Mouse (Mus musculus) MEL (cell line): ENCODE results near the gene Thg1l. TPM values are rescaled to one million over a fixed set of nuclear protein-coding genes. Genes with fewer than 3 reads are reported as not detected.

Experiments used
- DNase-seq: peaks from one replicate; pipeline ENCODE4 v3.0.0; 2011; ENCODE audit warnings: low read depth, low spot score
- H3K27ac ChIP-seq: 2 replicates; pipeline ENCODE4 v1.5.1; 2012; ENCODE audit warnings: low read depth, mild to moderate bottlenecking, control low read depth, low read length, moderate library complexity; ENCODE audit not compliant: control insufficient read depth
- H3K27me3 ChIP-seq, 2 experiments: fragments of 150-350 bp in 1 of 2; sonication (generic) in 1 of 2; 2 replicates each; pipeline ENCODE4 v1.6.1; 2012; ENCODE audit warnings: low read length in 2 of 2, mild to moderate bottlenecking in 2 of 2, improper control_type of control experiment in 1 of 2, moderate library complexity in 1 of 2; ENCODE audit not compliant: insufficient read depth in 2 of 2, control insufficient read depth in 1 of 2
- H3K36me3 ChIP-seq, 2 experiments: 2 replicates each; pipeline ENCODE4 v1.6.1; 2012 to 2014; ENCODE audit warnings: low read length in 2 of 2, improper control_type of control experiment in 1 of 2, inconsistent platforms in 1 of 2, mild to moderate bottlenecking in 1 of 2; ENCODE audit not compliant: insufficient read depth in 2 of 2, control insufficient read depth in 1 of 2
- H3K4me1 ChIP-seq, 2 experiments: fragments of 150-350 bp in 1 of 2; sonication (generic) in 1 of 2; 2 replicates each; pipeline ENCODE4 v1.6.1; 2012; ENCODE audit warnings: low read length in 2 of 2, improper control_type of control experiment in 1 of 2, mild to moderate bottlenecking in 1 of 2; ENCODE audit not compliant: insufficient read depth in 2 of 2, control insufficient read depth in 1 of 2
- H3K4me3 ChIP-seq, 2 experiments: fragments of 150-350 bp in 1 of 2; sonication (generic) in 1 of 2; 2 replicates each; pipeline ENCODE4 v1.5.1; 2012; ENCODE audit warnings: low read depth in 2 of 2, low read length in 2 of 2, mild to moderate bottlenecking in 2 of 2, moderate library complexity in 2 of 2, control low read depth in 1 of 2, improper control_type of control experiment in 1 of 2; ENCODE audit not compliant: control insufficient read depth in 1 of 2, insufficient read depth in 1 of 2
- H3K79me2 ChIP-seq: 2 replicates; pipeline ENCODE4 v1.6.1; 2012; ENCODE audit warnings: mild to moderate bottlenecking, low read length, moderate library complexity; ENCODE audit not compliant: control insufficient read depth, poor library complexity, insufficient read depth
- H3K9ac ChIP-seq: 2 replicates; pipeline ENCODE4 v1.6.1; 2012; ENCODE audit warnings: low read depth, mild to moderate bottlenecking, control low read depth, low read length, moderate library complexity; ENCODE audit not compliant: control insufficient read depth, poor library complexity, severe bottlenecking
- H3K9me3 ChIP-seq: fragments of 150-350 bp; sonication (generic); replicated peaks from 2 replicates; pipeline ENCODE4 v1.6.1; 2012; ENCODE audit warnings: mild to moderate bottlenecking, low read length, improper control_type of control experiment, moderate library complexity; ENCODE audit not compliant: insufficient read depth
- CHD1 ChIP-seq: IDR thresholded peaks from 2 replicates; pipeline ENCODE4 v1.6.1; 2012; ENCODE audit warnings: low read depth, mild to moderate bottlenecking, inconsistent platforms, low read length, improper control_type of control experiment
- CHD2 ChIP-seq: IDR thresholded peaks from 2 replicates; pipeline ENCODE4 v1.6.1; 2011; ENCODE audit warnings: low read length, improper control_type of control experiment
- ELF1 ChIP-seq: IDR thresholded peaks from 2 replicates; pipeline ENCODE4 v1.6.1; 2014; ENCODE audit warnings: low read depth, mild to moderate bottlenecking, inconsistent platforms, low read length, improper control_type of control experiment, moderate library complexity
- EP300 ChIP-seq, 2 experiments: IDR thresholded peaks; 2 replicates each; pipeline ENCODE4 v1.6.1; 2011; ENCODE audit warnings: improper control_type of control experiment in 2 of 2, low read length in 2 of 2, low read depth in 1 of 2, mild to moderate bottlenecking in 1 of 2
- GABPA ChIP-seq: IDR thresholded peaks from 2 replicates; pipeline ENCODE4 v1.6.1; 2012; ENCODE audit warnings: low read depth, mild to moderate bottlenecking, inconsistent platforms, low read length, improper control_type of control experiment, moderate library complexity
- GATA1 ChIP-seq: IDR thresholded peaks from 2 replicates; pipeline ENCODE4 v1.6.1; 2011; ENCODE audit warnings: low read depth, low read length, improper control_type of control experiment
- HCFC1 ChIP-seq: IDR thresholded peaks from 2 replicates; pipeline ENCODE4 v1.6.1; 2012; ENCODE audit warnings: low read depth, mild to moderate bottlenecking, inconsistent platforms, low read length, improper control_type of control experiment, moderate library complexity
- MAFK ChIP-seq: IDR thresholded peaks from 2 replicates; pipeline ENCODE4 v1.6.1; 2011; ENCODE audit warnings: low read depth, mild to moderate bottlenecking, low read length, improper control_type of control experiment, borderline replicate concordance
- MEF2A ChIP-seq: IDR thresholded peaks from 2 replicates; pipeline ENCODE4 v1.6.1; 2014; ENCODE audit warnings: low read depth, mild to moderate bottlenecking, inconsistent platforms, low read length, improper control_type of control experiment; ENCODE audit not compliant: poor library complexity, insufficient replicate concordance, severe bottlenecking; ENCODE audit errors: extremely low read depth
- MYB ChIP-seq: IDR thresholded peaks from 2 replicates; pipeline ENCODE4 v1.6.1; 2011; ENCODE audit warnings: mild to moderate bottlenecking, low read depth, low read length, improper control_type of control experiment
- MYC ChIP-seq: IDR thresholded peaks from 2 replicates; pipeline ENCODE4 v1.6.1; 2011; ENCODE audit warnings: low read depth, mild to moderate bottlenecking, low read length, improper control_type of control experiment, moderate library complexity
- NELFE ChIP-seq: IDR thresholded peaks from 2 replicates; pipeline ENCODE4 v1.6.1; 2011; ENCODE audit warnings: low read depth, low read length, improper control_type of control experiment
- POLR2A ChIP-seq, 2 experiments: IDR thresholded peaks; 2 replicates each; pipeline ENCODE4 v1.6.1; 2011 to 2012; ENCODE audit warnings: low read length in 2 of 2, mild to moderate bottlenecking in 2 of 2, control low read depth in 1 of 2, improper control_type of control experiment in 1 of 2, low read depth in 1 of 2, moderate library complexity in 1 of 2; ENCODE audit not compliant: control insufficient read depth in 1 of 2, insufficient read depth in 1 of 2, poor library complexity in 1 of 2
- POLR2AphosphoS2 ChIP-seq: IDR thresholded peaks from 2 replicates; pipeline ENCODE4 v1.6.1; 2011; ENCODE audit warnings: low read length, improper control_type of control experiment
- RAD21 ChIP-seq: IDR thresholded peaks from 2 replicates; pipeline ENCODE4 v1.6.1; 2011; ENCODE audit warnings: mild to moderate bottlenecking, low read depth, low read length, improper control_type of control experiment
- TAL1 ChIP-seq: IDR thresholded peaks from 2 replicates; pipeline ENCODE4 v1.6.1; 2012; ENCODE audit warnings: mild to moderate bottlenecking, inconsistent platforms, low read length, moderate library complexity, mixed read lengths
- TCF12 ChIP-seq: IDR thresholded peaks from 2 replicates; pipeline ENCODE4 v1.6.1; 2014; ENCODE audit warnings: low read depth, mild to moderate bottlenecking, inconsistent platforms, low read length, improper control_type of control experiment, moderate library complexity
- ZC3H11A ChIP-seq: IDR thresholded peaks from 2 replicates; pipeline ENCODE4 v1.6.1; 2012; ENCODE audit warnings: low read depth, mild to moderate bottlenecking, inconsistent platforms, low read length, improper control_type of control experiment
- polyA plus RNA-seq, 2 experiments: library from polyadenylated mRNA; stranded (reverse) in 1 of 2; unstranded in 1 of 2; fragments of >175 nt in 1 of 2; fragments of >200 nt in 1 of 2; gene quantifications; 2 replicates each; pipeline versions ENCODE4 v1.2.1 to v1.2.4; 2012; ENCODE audit warnings: low replicate concordance in 2 of 2, low read depth in 1 of 2; ENCODE audit not compliant: insufficient read length in 2 of 2, insufficient read depth in 1 of 2, missing spikeins in 1 of 2
- total RNA-seq: library from RNA; depleted of rRNA; stranded (reverse); fragments of 300-350 nt; gene quantifications from 2 replicates; pipeline ENCODE4 v1.2.3, GENCODE M21; 2012

Gene Thg1l
- total and polyA plus RNA-seq, 3 experiments = 65.8 to 569 (median 77.5) TPM

DNA sequence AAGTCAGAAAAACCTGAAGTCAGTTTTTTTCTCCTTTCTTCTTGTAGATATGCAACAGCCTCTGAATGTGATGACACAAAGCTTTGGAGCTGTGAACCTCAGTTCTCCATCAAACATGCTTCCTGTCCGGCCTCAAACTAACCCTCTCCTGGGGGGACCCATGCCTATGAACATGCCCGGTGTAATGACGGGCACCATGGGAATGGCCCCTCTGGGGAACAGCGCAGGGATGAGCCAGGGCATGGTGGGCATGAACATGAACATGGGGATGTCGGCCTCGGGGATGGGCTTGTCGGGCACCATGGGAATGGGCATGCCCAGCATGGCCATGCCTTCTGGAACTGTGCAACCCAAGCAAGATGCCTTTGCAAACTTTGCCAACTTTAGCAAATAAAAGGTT lies 46.4 kb downstream of the Thg1l start:
- no peaks in the 10 kb centered on the region for H3K9me3 ChIP-seq
- H3K4me1 ChIP-seq = no peaks in the 10 kb centered on the region
- H3K4me3 ChIP-seq = no peak overlapping the region
- H3K9ac ChIP-seq = no peak overlapping the region
- no peaks in the 10 kb centered on the region for H3K27me3 ChIP-seq
- no peak overlapping the region for H3K27ac ChIP-seq
- H3K79me2 ChIP-seq = no peaks in the 10 kb centered on the region
- DNase-seq = no peak
- peaks cover 0 to 40% of the 10 kb centered on the region in 2 experiments; a peak in 2 of 4 replicates for H3K36me3 ChIP-seq
- TF ChIP-seq GATA1 (no peak), TAL1 (no peak), ZC3H11A (no peak), CHD1 (no peak), ELF1 (no peak), MYC (no peak), NELFE (no peak), HCFC1 (no peak), TCF12 (no peak), MAFK (no peak), CHD2 (no peak), EP300 (IDR thresholded peaks at IDR 0.05; ENCODE audit: low read depth in 1 of 2, low read length in 2 of 2) (no peak), POLR2A (IDR thresholded peaks at IDR 0.05; ENCODE audit: control insufficient read depth in 1 of 2, insufficient read depth in 1 of 2, low read depth in 1 of 2, low read length in 2 of 2, poor library complexity in 1 of 2) (no peak), RAD21 (no peak), MYB (no peak), POLR2AphosphoS2 (no peak), GABPA (no peak), MEF2A (no peak)
- TF ChIP-seq, all 39 proteins: peak for 0

GRCm38 (mm10) chr11:45908070-45908469 lies 47.2 kb downstream of the Thg1l start:
- no peak overlapping the region for H3K4me3 ChIP-seq
- H3K9ac ChIP-seq = no peak overlapping the region
- H3K27me3 ChIP-seq = no peaks in the 10 kb centered on the region
- no peaks in the 10 kb centered on the region for H3K9me3 ChIP-seq
- no peak for TF ChIP-seq RAD21
- H3K4me1 ChIP-seq = no peaks in the 10 kb centered on the region
- no peak overlapping the region for H3K27ac ChIP-seq
- no peaks in the 10 kb centered on the region for H3K79me2 ChIP-seq
- DNase-seq = no peak
- peaks cover 0 to 40% of the 10 kb centered on the region in 2 experiments; a peak in 2 of 4 replicates for H3K36me3 ChIP-seq
